Mouse (Mus musculus): ENCODE results near the gene Map3k11. TPM values are rescaled to one million over a fixed set of nuclear protein-coding genes. Genes with fewer than 3 reads are reported as not detected.
A peak's percentile ranks its signal among the peaks of the same experiment; 100 is the strongest.

Gene Map3k11
- total RNA-seq, 2 experiments from 2014 or later: 13.0 to 16.1 TPM

DNA sequence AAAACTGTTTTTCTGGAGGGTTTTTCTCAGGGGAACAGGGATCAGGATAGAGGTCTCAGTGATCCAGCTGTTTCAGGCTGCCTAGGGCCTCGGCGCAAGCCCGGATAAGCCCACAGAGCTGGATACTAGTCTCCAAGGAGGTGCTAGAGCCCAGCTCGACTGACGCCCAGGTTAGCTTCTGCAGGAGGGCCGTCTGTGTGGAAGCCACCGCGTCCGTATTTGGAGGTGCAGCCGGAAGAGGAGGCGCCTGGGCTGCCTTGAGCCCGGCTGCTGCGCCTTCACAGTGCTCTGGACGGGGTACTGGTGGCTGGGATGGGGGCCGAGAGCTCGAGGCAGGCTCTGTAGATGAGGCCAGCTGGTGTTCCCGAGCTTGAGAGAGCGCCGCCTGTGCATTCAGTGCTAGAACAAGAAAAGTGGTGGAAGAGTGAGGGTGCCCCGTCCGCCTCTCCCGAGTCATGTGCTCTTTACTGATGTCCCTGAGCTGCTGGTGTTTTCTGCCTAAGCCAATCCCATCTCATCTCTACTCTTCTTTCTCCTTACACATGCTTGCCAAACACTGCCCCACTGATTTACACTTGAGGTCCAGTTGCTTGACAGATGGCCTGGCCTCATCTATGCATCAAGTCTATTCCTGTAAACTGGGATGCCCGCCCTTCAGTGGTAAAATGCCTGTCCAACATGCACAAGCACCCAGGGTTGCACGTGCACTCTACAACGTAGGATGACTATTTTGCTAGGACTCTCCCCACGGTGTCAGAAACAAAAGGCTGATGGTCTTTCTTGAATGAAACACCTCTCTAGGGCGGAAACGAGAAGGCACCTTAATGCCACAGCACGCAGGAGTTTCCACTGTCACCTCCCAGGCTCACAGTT, 42.0 kb downstream of the Map3k11 start:
- no peak for DNase-seq (ENCODE audit: low spot score in 2 of 2)

DNA sequence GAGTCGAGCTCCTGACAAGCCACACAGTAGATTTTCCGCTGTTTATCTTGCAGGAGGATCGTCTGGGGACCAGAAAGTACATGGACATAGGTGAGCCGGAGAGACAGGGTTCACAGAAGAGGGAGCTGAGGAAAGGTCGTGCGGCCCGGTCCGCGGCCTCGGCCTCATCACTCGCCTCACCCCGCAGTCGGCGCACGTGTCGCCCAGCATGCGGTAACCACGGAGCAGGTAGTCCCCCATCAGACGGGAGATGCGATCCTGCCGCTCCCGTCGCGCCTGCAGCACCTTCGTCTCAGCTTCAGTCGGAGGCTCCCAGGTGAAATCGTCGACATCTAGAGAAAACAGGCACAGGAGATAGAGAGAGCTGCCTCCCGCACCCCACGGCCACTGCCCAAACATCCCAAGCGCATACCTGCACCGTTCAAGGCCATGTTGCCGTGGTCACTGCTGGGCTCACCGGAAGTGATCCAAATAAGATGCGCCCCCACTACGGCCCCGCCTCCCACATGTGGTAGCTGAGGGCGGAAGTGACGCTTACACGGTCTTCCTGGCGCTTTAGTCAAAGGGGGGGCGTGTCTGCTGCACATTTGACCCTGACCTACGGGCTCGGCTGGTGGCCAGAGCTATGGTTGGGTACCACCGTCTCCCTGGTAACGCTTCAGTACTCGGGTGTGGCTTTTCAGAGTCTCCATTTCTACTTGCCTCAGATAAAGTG, 42.9 kb downstream of the Map3k11 start:
- peak; percentile 92 to 93 for DNase-seq (ENCODE audit: low spot score in 2 of 2)

DNA sequence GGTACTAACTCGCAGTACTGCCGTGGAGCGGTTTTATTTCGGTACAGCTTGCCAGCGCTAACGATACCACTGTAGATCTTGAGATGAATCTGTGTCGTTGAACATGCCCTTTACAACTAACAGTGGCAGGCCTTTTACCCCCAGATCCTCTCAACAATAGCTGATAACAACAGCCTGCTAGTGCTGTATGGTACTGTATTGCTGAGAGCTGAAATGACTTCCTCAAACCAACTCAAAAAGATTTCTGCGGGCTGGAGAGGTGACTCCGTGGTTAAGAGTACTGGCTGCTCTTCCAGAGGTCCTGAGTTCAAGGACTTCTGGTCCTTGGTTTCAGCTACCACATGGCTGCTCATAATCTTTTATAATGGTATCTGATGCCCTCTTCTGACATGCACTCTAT, 45.8 kb downstream of the Map3k11 start:
- no peak for DNase-seq (ENCODE audit: low spot score in 2 of 2)

DNA sequence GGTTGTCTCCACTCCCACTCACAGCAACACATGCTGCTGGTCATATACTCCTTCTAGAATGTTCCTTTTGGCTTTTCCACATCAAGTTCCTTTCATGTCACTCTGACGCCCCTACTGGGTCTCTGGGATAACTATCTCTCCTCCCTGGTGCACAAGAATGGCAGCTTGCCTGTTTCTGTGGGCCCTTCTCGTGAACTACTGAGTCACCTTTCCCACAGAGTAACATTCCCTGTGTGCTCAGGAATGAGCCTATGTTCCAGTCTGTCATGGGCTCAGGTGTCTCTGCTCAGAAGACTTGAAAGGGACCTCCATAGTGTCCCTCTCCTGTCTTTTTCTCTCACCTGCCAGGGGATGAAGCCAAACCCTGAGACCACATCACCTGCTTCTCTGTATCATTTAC, 50.9 kb downstream of the Map3k11 start:
- DNase-seq (ENCODE audit: low spot score in 2 of 2): no peak

DNA sequence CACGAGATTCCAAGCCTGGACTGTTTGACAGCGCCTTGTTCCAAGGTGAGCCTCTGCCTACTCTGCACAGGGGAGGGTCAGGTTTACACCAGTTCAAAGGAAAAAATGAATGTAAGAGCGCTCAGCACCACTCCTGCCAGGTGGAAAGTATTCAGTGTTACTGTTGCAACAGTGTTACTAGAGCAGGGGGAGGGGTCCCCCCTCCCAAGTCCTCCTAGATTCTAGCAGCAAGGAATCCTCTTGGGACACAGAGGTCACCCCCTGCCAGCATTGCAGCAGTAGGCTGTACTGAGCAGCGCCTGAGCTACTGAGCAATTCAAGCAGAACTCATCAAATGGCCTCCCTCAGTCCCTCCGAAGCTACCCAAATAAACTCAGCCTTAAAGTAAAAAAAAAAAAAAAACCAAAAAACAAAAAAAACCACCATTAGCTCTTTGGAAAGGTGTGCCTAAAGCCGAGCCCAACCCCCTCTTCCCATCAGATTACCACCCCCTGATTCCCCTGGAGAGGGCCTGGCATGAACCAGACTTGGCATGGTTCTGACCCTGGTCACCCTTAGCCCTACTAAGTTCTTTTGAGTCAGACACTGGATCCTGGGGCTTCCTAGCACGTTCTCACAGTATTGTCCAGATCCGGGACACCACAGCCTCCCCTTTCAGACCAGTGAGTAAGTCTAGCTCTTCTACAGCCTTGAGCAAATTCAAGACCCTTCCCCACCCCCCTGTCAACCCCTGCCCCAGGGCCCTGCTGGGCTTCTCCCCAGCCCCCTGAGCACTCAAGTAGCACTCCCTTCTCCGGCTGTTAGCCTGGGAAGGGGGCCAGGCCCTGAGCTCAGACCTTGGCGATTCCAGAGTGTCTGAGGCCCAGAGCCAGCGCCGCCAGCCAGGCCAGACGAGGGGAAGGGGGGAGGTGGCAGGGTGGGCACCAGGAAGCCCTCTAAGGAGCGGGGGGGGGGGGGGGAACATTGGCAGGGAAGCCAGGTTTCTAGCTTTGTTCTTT, 52.1 kb downstream of the Map3k11 start, which contains the start of gene Ltbp3:
Ltbp3 (plus strand) TSS at position 585 of the 998 bp plus-strand sequence.
- DNase-seq (ENCODE audit: low spot score in 2 of 2): peak; percentile 73 to 80

DNA sequence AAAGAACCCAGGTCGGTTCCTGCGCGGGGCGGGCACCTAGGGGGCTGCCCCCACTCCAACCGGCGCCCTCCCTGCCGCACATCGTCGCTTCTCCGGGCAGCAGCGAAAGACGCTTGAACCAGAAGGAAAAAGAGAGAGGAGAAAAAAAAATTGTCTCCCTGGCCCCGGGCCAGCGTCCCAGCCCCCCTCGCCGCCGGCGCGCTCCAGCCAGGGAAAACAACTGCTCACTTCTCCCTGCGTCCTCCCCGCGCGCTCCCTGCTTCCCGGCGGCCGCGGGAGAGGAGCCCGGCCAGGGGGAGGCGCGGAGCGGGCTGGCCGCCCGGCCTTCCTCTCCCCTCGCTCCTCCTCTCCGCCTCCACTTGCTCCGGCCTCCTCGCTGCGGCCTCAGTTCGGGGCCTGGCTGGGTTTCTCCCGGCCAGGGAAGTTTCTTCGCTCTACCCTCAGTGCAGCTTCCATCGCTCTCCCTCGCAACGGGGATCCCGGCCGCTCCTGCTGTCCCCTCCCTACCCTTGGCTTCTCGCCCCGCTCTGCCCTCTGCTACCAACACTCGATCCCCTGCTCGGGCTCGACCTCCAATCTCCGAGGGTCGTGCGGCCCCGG, 53.2 kb downstream of the Map3k11 start:
- peak; percentile 83 to 87 for DNase-seq (ENCODE audit: low spot score in 2 of 2)

DNA sequence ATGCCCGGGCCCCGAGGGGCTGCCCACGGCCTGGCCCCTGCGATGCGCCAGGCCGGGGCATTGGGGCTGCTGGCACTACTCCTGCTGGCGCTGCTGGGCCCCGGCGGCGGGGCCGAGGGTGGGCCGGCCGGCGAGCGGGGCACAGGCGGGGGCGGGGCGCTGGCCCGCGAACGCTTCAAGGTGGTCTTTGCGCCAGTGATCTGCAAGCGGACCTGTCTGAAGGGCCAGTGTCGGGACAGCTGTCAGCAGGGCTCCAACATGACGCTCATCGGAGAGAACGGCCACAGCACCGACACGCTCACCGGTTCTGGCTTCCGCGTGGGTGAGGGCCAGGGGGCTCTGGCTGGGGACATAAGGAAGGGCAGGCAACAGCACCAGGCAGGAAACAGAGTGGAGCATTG, 53.7 kb downstream of the Map3k11 start:
- DNase-seq (ENCODE audit: low spot score in 2 of 2): peak in 1 of 2 experiments; percentile 53

DNA sequence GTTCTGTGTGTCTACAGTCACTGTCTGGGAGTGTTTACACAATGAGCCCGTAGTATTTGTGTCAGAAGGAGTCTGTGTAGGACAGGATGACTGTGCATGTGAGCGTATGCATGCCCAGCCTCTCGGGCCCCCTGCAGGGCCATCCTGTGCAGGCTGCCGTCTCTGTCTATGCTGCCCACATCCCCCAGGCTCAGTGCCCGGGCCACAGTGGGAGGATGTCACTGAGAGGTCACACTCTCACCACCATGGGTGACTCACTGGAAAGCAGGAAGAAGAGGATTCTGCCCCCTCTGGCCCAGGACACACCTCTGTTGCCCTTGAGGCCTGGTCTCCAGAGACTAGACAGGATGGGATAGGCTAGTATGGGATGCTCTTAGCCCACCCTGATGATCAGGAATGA, 55.0 kb downstream of the Map3k11 start:
- DNase-seq (ENCODE audit: low spot score in 2 of 2): no peak

DNA sequence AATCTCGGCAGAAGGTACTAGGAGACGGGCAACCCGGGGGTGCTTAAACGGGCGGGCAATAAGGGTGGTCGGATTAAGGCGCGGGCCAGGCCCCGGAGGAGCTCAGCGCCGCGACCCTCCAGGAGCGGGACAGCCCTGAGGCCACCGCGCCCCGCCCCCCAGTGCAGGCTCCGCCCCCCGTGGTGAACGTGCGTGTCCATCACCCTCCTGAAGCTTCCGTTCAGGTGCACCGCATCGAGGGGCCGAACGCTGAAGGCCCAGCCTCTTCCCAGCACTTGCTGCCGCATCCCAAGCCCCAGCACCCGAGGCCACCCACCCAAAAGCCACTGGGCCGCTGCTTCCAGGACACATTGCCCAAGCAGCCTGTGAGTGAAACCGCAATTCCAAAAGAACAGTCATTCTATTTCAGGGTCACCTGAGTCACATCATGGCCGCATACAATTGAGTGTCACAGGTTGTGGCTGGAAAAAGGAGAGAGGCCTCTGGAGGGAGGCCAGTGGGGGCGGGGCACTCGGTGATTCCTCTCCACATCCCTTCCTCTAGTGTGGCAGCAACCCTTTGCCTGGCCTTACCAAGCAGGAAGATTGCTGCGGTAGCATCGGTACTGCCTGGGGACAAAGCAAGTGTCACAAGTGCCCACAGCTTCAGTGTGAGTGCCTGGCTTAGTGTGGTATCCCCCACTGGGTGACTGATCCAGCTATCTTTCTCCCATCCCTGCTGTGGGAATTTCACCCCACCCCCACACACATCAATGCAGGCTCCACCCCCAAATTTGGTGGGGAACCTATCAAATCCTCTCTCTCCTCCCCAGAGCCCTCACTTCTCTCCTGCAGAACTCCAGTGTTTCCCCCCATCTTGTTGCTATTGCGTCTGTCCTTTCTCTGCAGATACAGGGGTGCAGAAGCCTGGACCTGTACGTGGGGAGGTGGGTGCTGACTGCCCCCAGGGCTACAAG, 57.5 kb downstream of the Map3k11 start:
- peak in 1 of 2 experiments; percentile 36 for DNase-seq (ENCODE audit: low spot score in 2 of 2)

DNA sequence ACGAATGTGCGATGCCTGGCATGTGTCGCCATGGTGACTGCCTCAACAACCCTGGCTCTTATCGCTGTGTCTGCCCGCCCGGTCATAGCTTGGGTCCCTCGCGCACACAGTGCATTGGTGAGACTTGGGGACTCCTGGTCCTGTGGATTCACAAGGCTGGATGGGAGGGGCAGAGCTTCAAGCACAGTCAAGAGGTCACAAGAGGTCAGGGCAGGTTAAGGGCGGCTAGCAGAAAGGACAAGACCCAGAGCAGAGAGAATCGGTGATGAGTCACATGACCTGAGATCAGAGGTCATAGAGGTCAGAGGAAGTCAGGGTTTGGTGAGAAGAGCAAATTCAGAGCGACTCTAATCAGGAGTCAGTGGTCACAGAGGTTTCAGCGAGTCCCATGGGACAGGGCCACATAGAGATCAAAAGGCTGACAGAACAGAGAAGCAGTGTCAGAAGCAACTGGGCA, 58.4 kb downstream of the Map3k11 start:
- no peak for DNase-seq (ENCODE audit: low spot score in 2 of 2)

DNA sequence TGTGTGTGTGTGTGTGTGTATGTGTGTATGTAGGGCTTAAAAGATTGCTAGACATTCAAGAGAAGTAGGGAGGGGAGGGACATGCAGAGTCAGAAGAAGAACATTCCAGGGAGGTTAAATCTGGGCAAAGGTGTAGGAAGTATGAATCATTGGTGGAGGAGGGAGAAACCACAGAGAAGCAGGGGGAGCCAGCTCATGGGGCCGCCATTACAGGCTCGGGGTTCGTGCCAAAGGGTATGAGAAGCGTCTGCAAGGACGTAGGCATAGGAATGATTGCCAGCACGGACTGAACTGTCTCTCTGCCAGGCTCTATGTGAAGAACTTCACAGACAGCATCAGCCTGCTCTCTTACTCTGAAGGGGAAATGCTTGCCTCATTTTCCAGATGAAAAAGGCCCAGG, 60.9 kb downstream of the Map3k11 start:
- no peak for DNase-seq (ENCODE audit: low spot score in 2 of 2)

DNA sequence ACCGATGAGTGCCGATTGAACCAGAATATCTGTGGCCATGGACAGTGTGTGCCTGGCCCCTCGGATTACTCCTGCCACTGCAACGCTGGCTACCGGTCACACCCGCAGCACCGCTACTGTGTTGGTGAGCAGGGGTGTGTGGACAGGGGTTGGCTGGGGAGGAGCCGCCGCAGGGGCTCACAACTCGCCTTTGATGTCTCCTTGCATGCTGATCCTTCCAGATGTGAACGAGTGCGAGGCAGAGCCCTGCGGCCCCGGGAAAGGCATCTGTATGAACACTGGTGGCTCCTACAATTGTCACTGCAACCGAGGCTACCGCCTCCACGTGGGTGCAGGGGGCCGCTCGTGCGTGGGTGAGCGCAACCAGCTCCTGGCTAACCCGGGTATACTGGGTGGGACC, 62.4 kb downstream of the Map3k11 start:
- DNase-seq (ENCODE audit: low spot score in 2 of 2): no peak

DNA sequence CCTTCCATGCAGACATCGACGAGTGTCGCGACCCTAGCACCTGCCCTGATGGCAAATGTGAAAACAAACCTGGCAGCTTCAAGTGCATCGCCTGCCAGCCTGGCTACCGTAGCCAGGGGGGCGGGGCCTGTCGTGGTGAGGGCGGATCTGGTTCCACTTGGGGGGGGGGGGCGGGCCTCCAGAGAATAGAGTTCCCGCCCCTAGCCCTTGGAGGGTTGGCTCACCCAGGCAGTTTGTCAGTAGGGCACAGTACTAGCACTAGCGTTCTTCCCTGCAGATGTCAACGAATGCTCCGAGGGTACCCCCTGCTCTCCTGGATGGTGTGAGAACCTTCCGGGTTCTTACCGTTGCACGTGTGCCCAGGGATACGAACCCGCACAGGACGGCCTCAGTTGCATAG, 63.2 kb downstream of the Map3k11 start:
- DNase-seq (ENCODE audit: low spot score in 2 of 2): peak; percentile 40 to 56

Small RNA genes lying within 50 kb of the gene (microRNA-seq; reads per million reads assigned to microRNA genes)
- gene Mir6987: 0.22 to 1.4 reads per million in 2 experiments

Other genes with a start within 250 kb of the Map3k11 start
- not detected for gene Fosl1, start 241.2 kb upstream of the Map3k11 start, total RNA-seq (2021)
- gene Ccdc85b, start 230.8 kb upstream of the Map3k11 start, total RNA-seq (2021): 10 to 100 TPM; 26.4 to 32.9 TPM
- 100 to 1,000 TPM in 1 of 2 experiments, 10 to 100 TPM in 1; 83.7 to 108 TPM for gene Fibp, start 228.1 kb upstream of the Map3k11 start, total RNA-seq (2021)
- gene Ctsw, start 220.2 kb upstream of the Map3k11 start, total RNA-seq (2021): 1 to 10 TPM; 2.6 to 2.9 TPM
- gene Efemp2, start 214.8 kb upstream of the Map3k11 start, total RNA-seq (2021): 10 to 100 TPM; 18.4 to 19.6 TPM
- 10 to 100 TPM; 34.2 to 40.9 TPM for gene Mus81, start 200.3 kb upstream of the Map3k11 start, total RNA-seq (2021)
- gene Cfl1, start 198.3 kb upstream of the Map3k11 start, total RNA-seq (2021): 1,000 to 10,000 TPM; 1,802 to 1,826 TPM
- 1 to 10 TPM; 5.6 to 9.8 TPM for gene 1700020D05Rik, start 185.0 kb upstream of the Map3k11 start, total RNA-seq (2021)
- 10 to 100 TPM; 63.1 to 66.2 TPM for gene Snx32, start 178.2 kb upstream of the Map3k11 start, total RNA-seq (2021)
- not detected for gene Ovol1, start 128.1 kb upstream of the Map3k11 start, total RNA-seq (2021)
- gene Ap5b1, start 120.7 kb upstream of the Map3k11 start, total RNA-seq (2021): 1 to 10 TPM; 8.6 to 8.8 TPM
- gene Rnaseh2c, start 86.9 kb upstream of the Map3k11 start, total RNA-seq (2021): 10 to 100 TPM; 70.8 to 73.5 TPM
- 10 to 100 TPM; 69.7 to 87.5 TPM for gene Kat5, start 78.5 kb upstream of the Map3k11 start, total RNA-seq (2021)
- 10 to 100 TPM; 24.4 to 24.7 TPM for gene Rela, start 51.3 kb upstream of the Map3k11 start, total RNA-seq (2021)
- gene Sipa1, start 25.0 kb upstream of the Map3k11 start, total RNA-seq (2021): 10 to 100 TPM; 30.0 to 34.2 TPM
- 10 to 100 TPM; 69.7 to 82.6 TPM for gene Pcnx3, start 166 bp downstream of the Map3k11 start, total RNA-seq (2021)
- gene Kcnk7, start 15.6 kb downstream of the Map3k11 start, total RNA-seq (2021): not detected
- gene Ehbp1l1, start 37.6 kb downstream of the Map3k11 start, total RNA-seq (2021): 10 to 100 TPM; 33.4 to 41.1 TPM
- 10 to 100 TPM; 44.4 to 46.5 TPM for gene Fam89b, start 40.9 kb downstream of the Map3k11 start, total RNA-seq (2021)
- 10 to 100 TPM; 33.4 to 35.4 TPM for gene Ltbp3, start 52.2 kb downstream of the Map3k11 start, total RNA-seq (2021)
- gene Scyl1, start 82.7 kb downstream of the Map3k11 start, total RNA-seq (2021): 10 to 100 TPM; 67.3 to 72.8 TPM
- 10 to 100 TPM; 10.7 to 14.8 TPM for gene Frmd8, start 186.5 kb downstream of the Map3k11 start, total RNA-seq (2021)
- gene Slc25a45, start 189.1 kb downstream of the Map3k11 start, total RNA-seq (2021): 1 to 10 TPM; 2.1 to 3.6 TPM
- gene Tigd3, start 205.4 kb downstream of the Map3k11 start, total RNA-seq (2021): 1 to 10 TPM; 4.4 to 5.5 TPM
- gene Dpf2, start 224.3 kb downstream of the Map3k11 start, total RNA-seq (2021): 10 to 100 TPM; 76.0 to 79.9 TPM
- 1 to 10 TPM; 5.2 to 5.7 TPM for gene Cdc42ep2, start 236.1 kb downstream of the Map3k11 start, total RNA-seq (2021)